Mouse (Mus musculus) embryo, embryonic 9.5 days (tissue): Measurements from ENCODE around the gene Itga2b.
A peak's percentile ranks its signal among the peaks of the same experiment; 100 is the strongest.

ENCODE experiments used
- DNase-seq: peaks from one replicate; pipeline ENCODE4 v3.0.0-alpha.2; 2017; ENCODE audit errors: extremely low spot score

Itga2b gene

DNA sequence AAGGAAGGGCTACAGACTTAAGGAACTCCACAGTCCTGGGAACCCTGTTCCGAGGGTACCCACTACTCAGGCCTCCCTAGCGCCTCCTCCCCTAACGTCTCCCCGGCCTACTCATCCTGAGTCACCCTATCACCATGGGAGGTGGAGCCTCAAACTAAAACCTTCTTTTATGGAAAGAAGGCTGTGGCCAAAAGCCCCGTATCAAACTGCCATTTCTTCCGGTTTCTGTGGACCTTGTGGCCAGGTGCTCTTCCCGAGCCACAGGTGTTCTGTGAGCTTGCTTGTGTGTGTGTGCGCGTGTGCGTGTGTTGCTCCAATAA lies 33.5 kb downstream of the Itga2b start:
- no peak for DNase-seq

DNA sequence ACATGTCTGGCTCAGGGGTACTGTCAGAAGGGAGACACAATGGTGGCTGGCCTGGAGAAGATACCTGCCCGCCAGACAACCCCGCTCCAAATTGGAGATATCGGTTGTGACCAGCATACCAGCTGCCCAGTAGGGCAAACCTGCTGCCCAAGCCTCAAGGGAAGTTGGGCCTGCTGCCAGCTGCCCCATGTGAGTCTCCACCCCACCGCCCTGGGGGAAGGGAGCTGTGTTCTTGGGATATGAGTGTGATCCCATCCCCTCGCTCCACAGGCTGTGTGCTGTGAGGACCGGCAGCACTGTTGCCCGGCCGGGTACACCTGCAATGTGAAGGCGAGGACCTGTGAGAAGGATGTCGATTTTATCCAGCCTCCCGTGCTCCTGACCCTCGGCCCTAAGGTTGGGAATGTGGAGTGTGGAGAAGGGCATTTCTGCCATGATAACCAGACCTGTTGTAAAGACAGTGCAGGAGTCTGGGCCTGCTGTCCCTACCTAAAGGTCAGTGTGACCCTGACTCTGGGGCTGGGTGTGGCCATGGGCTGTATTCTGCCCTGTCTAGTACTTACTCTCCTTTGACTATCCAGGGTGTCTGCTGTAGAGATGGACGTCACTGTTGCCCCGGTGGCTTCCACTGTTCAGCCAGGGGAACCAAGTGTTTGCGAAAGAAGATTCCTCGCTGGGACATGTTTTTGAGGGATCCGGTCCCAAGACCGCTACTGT lies 34.0 kb downstream of the Itga2b start:
- no peak for DNase-seq

DNA sequence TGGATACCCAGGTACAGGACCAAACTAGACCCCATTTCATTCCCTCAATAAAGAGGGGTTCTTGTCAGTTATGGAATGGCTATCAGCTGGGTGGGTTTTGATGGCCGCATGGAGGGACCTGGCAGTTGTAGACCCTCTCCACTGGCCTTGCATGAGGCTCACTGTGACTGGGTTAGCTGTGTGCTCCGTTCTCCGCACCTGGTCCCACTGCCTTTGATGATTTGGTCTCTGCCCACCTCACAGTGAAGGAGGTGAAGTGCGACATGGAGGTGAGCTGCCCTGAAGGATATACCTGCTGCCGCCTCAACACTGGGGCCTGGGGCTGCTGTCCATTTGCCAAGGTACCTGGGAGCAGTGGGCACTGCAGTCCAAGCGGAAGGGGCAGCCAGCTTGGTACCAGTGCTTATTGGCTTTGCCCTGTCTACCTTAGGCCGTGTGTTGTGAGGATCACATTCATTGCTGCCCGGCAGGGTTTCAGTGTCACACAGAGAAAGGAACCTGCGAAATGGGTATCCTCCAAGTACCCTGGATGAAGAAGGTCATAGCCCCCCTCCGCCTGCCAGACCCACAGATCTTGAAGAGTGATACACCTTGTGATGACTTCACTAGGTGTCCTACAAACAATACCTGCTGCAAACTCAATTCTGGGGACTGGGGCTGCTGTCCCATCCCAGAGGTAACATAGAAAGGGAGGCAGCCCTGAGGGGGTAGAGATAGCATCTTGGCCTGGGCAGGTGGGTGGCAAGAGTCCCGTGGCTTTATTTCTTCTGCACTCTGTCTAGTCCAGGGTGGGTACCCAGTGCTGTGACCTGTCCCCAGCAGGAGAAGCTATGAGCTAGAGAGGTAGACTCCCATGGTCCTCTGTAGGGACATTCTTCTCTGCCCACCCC lies 34.9 kb downstream of the Itga2b start:
- DNase-seq, result no peak

DNA sequence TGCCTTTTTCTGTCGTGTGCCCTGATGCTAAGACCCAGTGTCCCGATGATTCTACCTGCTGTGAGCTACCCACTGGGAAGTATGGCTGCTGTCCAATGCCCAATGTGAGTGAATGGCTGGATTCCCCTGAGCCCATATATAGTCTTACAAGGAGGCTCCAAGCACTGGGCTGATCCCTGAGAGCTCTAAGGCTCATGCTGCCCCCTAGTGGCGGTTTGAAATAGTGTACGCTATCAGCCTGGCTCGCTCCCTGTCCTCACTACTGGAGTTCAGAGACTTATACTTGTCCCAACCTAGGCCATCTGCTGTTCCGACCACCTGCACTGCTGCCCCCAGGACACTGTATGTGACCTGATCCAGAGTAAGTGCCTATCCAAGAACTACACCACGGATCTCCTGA lies 35.5 kb downstream of the Itga2b start:
- peak; percentile 86 for DNase-seq

DNA sequence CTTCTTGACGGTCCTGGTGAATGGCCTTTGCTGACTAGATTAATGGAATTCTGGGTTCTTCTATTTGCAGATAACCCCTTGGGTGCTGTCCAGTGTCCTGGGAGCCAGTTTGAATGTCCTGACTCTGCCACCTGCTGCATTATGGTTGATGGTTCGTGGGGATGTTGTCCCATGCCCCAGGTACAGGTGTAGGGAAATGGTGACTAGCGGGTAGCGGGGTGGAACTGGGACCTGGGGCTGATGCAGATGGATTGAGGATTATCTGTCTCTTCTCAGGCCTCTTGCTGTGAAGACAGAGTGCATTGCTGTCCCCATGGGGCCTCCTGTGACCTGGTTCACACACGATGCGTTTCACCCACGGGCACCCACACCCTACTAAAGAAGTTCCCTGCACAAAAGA lies 36.1 kb downstream of the Itga2b start:
- no peak for DNase-seq

DNA sequence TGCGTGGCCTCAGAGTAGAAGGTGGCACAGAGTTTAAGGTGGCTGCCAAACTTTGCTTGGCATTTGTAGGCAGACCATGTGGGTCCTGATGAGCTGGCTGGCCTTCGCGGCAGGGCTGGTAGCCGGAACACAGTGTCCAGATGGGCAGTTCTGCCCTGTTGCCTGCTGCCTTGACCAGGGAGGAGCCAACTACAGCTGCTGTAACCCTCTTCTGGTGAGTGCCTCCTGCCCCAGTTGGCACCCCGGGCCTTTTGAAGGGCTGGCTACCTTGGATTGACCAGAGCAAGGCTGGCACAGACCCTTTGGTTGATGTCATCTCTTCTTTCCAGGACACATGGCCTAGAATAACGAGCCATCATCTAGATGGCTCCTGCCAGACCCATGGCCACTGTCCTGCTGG lies 37.0 kb downstream of the Itga2b start:
- no peak for DNase-seq

DNA sequence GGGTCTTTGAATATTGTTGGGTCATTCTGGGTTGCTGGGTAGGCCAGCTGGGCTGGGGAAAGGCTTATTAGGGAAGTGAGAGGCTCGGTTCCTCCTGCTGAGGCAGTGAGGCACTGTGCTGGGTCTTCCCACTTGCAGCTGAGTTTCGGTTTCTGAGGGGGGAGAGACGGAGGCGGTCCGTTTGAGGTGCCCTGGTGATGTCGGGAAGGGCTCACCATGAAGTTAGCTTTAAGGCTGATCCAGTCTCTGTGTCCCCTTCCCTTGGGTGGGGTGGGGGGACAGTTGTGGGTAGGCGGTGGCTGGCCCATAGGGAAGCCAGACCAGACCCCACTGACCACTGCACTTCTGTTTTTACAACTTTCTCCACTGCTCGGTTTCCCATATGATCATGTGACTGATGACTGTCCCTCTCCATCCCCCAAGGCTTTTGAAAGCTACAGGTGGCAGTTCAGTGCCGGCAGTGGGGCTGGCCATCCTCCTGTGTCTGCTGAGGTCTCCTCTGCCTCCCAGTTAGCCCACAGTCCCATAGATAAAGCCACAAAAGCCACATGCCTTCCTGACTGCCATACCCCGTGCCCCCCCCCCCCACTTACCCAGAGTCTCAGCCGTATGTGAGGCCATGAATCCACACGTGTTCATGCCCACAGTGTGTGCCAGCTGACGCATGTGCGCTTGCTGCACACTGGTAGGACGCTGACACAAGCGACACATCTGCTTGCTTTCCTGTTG lies 37.6 kb downstream of the Itga2b start:
- no peak for DNase-seq

DNA sequence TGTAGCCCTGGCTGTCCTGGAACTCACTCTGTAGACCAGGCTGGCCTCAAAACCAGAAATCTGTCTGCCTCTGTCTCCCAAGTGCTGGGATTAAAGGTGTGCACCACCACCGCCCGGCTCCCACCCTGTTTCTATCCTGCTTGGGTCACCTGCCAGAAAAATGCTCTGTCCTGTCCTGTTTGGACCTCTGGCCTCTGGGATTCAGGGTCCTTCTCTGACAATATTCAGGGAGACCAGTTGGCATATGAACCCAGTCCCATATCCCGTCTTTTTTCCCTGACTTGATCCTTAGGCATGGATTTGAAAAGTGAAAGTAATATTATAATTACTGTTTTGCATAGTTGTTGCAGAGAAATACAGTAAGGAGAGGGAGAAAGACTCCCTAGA lies 38.2 kb downstream of the Itga2b start:
- no peak for DNase-seq

DNA sequence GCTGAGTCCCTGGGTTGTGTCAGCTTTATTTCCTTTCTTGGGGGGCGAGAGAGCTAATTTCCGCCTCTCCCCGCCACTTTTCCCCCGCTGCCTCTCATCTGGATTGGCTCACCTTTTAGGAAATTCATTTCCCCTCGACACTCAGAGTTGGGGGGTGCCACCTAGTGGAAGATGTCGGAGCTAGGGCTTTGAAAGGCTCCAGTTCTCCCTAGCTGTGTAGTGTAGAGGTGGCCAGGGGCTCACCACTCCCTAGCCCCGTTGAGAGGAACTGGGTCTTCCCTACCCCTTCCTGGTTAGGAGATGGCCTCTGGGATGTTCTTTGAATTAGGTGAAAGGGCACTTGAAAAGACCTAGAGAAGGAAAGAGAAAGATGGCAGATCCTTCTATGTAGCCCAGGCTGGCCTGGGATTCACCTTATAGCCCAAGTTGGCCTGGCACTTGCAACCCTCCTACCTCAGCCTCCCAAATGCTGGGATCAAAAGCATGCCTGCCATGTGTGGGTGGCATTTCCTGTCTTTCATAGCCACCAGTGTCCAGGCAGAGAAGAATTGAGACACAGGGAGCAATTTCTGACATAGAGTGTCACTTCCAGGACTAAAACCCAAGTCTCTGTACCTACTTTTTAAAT lies 38.8 kb downstream of the Itga2b start:
- peak; percentile 77 for DNase-seq

DNA sequence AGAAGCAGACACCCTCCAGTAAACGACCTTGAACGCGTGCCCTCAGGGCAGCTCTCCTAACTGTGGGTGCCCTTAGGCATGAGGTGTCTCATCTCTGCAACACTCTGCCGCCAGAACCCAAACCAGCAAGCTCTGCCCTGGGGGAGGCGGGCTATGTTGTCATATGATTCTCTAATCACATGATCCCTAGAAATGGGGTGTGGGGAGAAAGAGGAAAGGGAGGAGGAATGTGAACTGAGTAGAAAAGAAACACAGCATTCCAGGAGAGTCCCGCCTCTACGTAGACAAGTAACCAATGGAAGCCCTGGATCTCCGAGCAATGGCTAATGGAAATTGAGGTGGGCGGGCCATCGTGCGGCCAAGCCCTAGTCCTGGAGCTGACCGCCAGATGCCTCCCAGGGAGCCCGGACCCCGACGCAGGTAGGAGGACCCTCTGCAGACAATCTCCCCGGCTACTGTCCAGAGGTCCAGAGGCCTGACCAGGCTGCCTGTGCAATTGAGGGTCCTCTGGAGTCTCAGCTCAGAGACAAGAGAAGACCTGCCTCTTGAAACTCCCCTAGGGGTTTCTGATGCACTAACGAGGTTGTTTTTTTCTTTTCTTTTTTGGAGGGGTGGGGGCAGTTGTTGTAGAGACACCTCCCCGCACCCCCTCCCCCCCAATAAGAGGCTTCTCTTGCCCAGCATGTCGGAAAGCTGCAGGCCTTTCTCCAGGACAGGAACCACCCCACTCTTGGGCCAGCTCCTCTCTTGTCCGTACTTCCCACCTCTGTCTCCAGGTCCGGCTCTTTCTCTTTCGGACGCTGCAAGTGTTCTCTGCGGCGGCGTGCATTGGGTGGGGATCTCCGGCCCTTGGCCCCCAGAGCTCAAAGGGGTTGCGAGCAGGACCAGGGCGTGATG lies 39.6 kb downstream of the Itga2b start, which contains the start of gene Grn:
Gene Grn, plus strand, starts transcription at position 195 of the 897 bp plus-strand sequence.
- DNase-seq, result peak; percentile 87

DNA sequence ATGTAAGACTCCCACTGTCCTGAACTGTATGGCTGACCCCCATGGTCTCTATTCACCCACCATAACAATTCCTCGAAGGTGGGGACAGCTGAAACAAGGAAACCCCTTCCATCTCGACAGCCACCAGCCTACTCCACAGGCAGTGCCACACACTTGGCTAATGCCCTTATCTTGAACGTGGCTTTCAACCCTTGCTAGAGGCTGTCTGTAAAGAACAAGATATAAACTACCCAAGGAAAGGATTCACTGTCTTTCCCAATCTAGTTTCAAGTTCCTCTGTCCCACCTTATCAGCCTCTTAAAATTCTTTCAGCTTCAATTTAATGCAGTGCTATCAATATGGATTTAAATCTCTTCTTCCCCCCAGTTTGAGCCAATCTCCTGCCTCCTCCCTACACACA lies 40.4 kb downstream of the Itga2b start:
- DNase-seq, result no peak

DNA sequence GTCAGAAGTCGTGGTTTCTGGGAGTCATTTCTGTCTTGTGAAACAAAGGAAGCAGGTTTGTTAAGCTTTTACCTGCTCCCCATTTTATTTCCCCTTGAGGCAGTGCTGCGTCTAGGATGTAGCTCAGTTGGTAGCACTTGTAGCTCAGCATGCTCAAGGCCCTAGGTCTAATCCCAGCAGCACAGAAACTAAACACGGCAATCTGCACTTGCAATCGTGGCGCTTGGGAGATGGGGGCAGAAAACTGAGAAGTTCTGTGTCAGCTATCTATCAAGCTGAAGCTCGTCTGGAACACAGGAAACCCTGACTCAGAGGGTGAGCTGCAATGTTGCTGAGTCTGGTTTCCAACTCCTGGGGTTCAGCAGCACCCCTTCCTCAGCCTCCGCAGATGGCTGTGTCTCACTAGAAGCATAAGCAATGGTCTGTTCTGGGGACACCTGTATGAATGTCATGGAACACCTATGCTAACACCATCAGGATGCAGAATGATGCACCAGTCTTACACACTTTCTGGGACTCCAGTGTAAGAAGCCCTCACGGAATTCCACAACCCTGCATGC lies 40.9 kb downstream of the Itga2b start:
- DNase-seq, result no peak

DNA sequence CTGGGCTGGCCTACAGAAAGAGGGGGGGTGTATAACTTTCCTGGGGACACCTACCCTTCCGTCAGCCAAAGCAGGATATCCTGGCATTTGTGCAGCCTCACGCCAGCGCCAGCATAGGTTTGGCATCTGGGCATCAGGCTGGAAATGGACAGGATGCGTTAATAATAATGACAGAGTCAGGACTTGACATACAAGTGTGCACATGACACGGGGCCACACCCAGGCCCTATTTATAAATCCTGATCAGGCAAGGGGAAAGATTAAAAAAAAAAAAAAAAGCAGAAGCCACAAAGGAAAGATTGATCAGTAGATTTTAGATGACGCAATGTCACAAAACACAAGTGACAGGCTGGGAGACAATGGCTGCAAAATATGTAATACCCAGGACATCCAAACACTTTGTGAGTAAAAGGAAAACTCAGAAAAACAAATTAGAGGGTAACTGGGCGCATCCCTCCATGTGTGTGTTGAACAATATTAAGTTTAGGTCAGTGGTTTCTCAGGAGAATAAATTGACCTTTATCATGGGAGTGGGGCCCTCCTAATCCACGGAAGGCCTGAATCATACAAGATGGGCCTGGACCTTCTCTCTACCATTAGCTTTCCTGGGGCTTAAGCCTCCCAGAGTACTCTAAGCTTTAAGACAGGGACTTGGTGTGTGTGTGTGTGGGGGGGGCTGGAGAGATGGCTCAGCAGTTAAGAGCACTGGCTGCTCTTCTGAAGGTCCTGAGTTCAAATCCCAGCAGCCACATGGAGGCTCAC lies 44.2 kb downstream of the Itga2b start:
- DNase-seq, result no peak

DNA sequence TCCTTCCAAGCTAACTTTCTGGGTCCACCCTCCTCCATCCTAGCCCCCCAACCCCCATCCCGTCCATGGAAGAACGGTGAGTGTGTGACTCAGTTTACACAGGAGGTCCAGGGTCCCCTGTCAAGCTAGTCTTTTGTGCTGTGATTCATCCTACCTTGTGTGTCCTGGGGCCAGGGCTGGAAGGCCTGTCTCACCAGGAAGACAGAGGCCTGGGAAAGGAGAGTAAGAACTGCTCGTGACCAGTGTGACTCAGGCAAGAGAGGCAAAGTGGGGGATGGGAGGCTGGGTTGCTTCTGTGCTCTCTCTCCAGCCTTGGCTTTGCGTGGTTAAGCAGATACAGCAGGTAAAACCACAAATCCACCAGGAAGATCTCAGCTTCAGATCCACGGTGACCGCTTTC lies 45.3 kb downstream of the Itga2b start:
- DNase-seq, result no peak

DNA sequence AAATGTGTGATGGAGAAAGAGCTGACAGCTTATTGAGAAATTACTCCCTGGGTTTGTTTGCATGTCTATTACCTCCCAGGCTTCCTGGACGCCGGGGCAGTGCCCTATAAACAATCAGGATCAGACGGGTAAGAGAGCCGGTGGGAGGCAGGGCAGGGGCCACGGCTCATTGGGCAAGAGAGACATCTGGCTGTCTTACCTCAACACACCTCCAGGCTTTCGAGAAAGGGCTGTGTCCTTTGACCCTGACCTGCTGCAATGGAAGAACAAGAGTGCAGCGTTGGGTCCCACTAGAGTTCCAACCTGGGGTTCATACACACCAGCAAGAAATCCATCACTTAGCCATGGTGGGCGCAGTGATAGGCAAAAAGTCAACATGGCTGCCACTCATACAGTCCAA lies 48.4 kb downstream of the Itga2b start:
- DNase-seq, result no peak

DNA sequence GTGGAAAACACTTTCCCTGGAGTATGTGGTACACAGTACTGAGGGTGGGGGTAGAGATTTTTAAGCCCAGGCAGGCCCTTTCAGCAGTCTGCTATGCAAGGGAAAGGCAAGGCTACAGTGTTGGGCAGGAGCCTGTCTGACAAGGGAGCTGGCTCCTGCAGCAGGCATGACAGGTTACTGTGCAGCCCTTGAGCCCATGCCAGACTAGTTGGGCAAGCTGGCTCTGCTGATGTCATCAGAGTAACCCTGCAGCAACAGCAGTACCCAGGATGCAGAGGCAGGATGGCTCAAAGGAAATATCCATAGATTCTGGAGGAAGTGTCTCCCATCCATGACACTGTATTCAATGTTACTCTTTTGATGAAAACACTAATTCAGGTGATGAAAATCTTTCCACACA lies 51.0 kb downstream of the Itga2b start:
- no peak for DNase-seq

DNA sequence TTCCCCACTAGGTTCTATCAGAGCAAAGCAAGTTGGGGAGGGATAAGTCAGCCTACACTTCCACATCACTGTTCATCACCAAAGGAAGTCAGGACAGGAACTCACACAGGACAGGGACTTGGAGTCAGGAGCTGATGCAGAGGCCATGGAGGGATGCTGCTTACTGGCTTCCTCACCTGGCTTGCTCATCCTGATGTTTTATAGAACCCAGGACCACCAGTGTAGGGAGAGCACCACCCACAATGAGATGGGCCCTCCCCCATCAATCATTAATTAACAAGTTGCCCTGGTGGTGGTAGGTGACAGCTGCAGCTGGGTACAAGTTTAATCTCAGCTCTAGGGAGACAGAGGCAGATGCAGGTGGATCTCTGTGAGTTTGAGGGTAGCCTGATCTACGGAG lies 52.8 kb downstream of the Itga2b start:
- no peak for DNase-seq

DNA sequence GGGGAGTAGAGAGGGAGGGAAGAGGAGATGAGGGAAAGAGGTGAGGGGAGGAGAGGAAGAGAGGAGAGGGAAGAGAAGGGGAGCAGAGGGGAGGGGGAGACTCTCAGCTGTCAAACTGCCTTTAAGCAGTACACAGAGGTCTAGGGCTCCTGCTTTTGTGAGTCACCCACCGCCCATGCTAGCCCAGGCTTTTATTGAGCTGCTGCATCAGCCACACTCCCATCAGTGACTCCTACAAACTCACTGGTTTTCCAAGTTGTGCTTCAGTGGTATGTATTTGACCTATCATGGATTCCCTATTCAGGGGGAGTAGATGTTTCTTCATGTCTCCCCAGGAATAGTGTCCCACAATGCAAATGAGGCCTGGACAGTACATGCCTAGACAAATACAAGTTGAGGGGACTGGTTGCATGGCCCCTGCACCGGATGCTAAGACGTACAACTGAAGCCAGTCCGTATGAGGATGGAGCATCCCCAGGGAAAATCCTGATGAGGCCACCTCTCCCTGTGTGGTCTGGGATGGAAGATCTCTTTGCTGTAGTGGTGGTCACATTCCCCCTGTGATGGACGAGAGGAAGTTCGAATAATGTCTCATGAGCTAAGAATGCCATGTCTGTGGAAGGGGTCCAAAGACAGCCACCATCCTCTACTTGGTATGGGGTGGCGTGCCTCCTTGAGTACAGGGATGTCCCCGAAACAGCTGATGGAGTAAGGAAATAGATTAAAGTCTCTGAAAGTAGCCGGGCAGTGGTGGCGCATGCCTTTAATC lies 54.7 kb downstream of the Itga2b start:
- DNase-seq, result no peak

DNA sequence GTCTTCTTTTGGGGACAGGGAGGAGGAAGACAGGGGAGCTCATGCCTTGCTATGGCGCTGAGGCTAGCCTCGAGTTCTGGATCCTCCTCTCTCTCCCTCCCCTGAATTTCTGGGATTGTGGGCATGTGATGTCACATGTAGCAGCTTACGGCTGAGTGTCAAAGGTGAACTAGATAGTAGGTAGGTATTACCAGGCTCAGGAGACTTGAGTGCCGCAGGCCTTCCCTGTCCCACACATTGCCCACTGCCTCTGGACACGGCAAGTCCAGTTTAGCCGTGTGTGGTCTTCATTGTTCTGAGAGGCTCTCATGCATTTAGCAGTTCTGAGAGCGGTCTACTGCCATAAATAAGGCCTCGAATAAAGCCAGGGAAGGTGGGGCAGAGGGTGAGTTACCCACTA lies 56.9 kb downstream of the Itga2b start:
- DNase-seq, result no peak
